Mouse (Mus musculus) lung, adult 2 months (tissue): ENCODE measurements around the gene Itga2b.

Experiments
- CTCF ChIP-seq: fragments of 200-500 bp; IDR thresholded peaks from 2 replicates; pipeline ENCODE4 v1.5.1; 2011; ENCODE audit warnings: mild to moderate bottlenecking, low read length, control low read depth; ENCODE audit not compliant: insufficient read depth
- POLR2A ChIP-seq: fragments of 200-500 bp; IDR thresholded peaks from 2 replicates; pipeline ENCODE4 v1.6.1; 2011; ENCODE audit warnings: low read depth, mild to moderate bottlenecking, control low read depth, low read length, borderline replicate concordance; ENCODE audit errors: extremely low read depth

- TF ChIP-seq CTCF (no peak), POLR2A (no peak)
These were observed 60.8 kb downstream of the Itga2b start for GRCm38 (mm10) chr11:102408888-102409794.
